Mouse (Mus musculus): ENCODE data around the gene Tmem135. TPM values are rescaled to one million over a fixed set of nuclear protein-coding genes. Genes with fewer than 3 reads are reported as not detected.

The Tmem135 gene
- total and polyA plus RNA-seq, 3 experiments, result 18.0 to 31.0 (median 30.0) TPM

- Histone ChIP-seq H3K9ac (ENCODE audit: insufficient read depth, low read depth) (no peak overlapping the region), H3K27me3 (replicated peaks) (no peaks in the 10 kb centered on the region), H3K4me1 (ENCODE audit: control insufficient read depth in 1 of 2, insufficient read depth in 2 of 2) (peaks cover 0 to 4% of the 10 kb centered on the region in 2 experiments; a peak in 1 of 4 replicates), H3K9me3 (replicated peaks; ENCODE audit: low read length) (no peaks in the 10 kb centered on the region), H3K36me3 (replicated peaks in 1 of 2; ENCODE audit: control insufficient read depth in 1 of 2, insufficient read depth in 1 of 2, low read length in 1 of 2) (no peaks in the 10 kb centered on the region), H3K4me3 (replicated peaks in 1 of 3; ENCODE audit: low read depth in 2 of 3, low read length in 2 of 3, poor library complexity in 1 of 3) (no peak overlapping the region), H3K79me2 (replicated peaks; ENCODE audit: control insufficient read depth, extremely low read depth, insufficient read depth, poor library complexity, severe bottlenecking) (no peaks in the 10 kb centered on the region), H3K27ac (ENCODE audit: insufficient read depth, low read depth) (no peak overlapping the region), H3K4me2 (ENCODE audit: insufficient read depth, low read depth, poor library complexity, severe bottlenecking) (no peak overlapping the region)
- dilution Hi-C loops (cut with MboI; ENCODE audit: extremely low pct_ligation_motif_present, extremely low pct_unique_long_range_greater_than_20kb, low sequenced_read_pairs) (no loop called here), in situ Hi-C loops (cut with MboI; ENCODE audit: low pct_ligation_motif_present, low pct_unique_long_range_greater_than_20kb, low sequenced_read_pairs) (no loop called here)
- TF ChIP-seq USF2 (conservative IDR thresholded peaks at IDR 0.05; ENCODE audit: low read depth, low read length), result no peak
- no peak for TF ChIP-seq PAX5 (IDR thresholded peaks at IDR 0.05; ENCODE audit: low read length)
- TF ChIP-seq CTCF (conservative IDR thresholded peaks at IDR 0.05 in 1 of 2, IDR thresholded peaks at IDR 0.05 in 1 of 2; ENCODE audit: low read depth in 2 of 2, low read length in 2 of 2), result no peak
- no peak for TF ChIP-seq HCFC1 (IDR thresholded peaks at IDR 0.05; ENCODE audit: low read depth, low read length)
- TF ChIP-seq USF1 (IDR thresholded peaks at IDR 0.05; ENCODE audit: low read depth, low read length), result no peak
- TF ChIP-seq MAX (IDR thresholded peaks at IDR 0.05; ENCODE audit: low read length), result no peak
- TF ChIP-seq CHD1 (IDR thresholded peaks at IDR 0.05; ENCODE audit: low read depth, low read length), result no peak
- no peak for TF ChIP-seq POLR2AphosphoS2 (IDR thresholded peaks at IDR 0.05; ENCODE audit: low read depth, low read length)
- TF ChIP-seq CHD2 (IDR thresholded peaks at IDR 0.05; ENCODE audit: low read length), result no peak
- no peak for TF ChIP-seq E2F4 (IDR thresholded peaks at IDR 0.05; ENCODE audit: insufficient replicate concordance, low read depth, low read length)
- no peak for TF ChIP-seq RCOR1 (conservative IDR thresholded peaks at IDR 0.05; ENCODE audit: low read depth, low read length)
- TF ChIP-seq JUND (conservative IDR thresholded peaks at IDR 0.05; ENCODE audit: low read depth, low read length), result no peak
- DNase-seq (ENCODE audit: extremely low read depth), result no peak
These were observed 41.1 kb upstream of the Tmem135 start for GRCm38 (mm10) chr7:89445137-89445536.

GRCm38 (mm10) chr7:89442242-89442641 is 38.2 kb upstream of the Tmem135 start:
- in situ Hi-C loops (cut with MboI; ENCODE audit: low pct_ligation_motif_present, low pct_unique_long_range_greater_than_20kb, low sequenced_read_pairs), result no loop called here
- H3K4me1 ChIP-seq (ENCODE audit: control insufficient read depth in 1 of 2, insufficient read depth in 2 of 2), result peaks cover 0 to 4% of the 10 kb centered on the region in 2 experiments; a peak in 1 of 4 replicates
- dilution Hi-C loops (cut with MboI; ENCODE audit: extremely low pct_ligation_motif_present, extremely low pct_unique_long_range_greater_than_20kb, low sequenced_read_pairs), result no loop called here

More at GRCm38 (mm10) chr7:89442242-89442641, 38.2 kb upstream of the Tmem135 start:
- Histone ChIP-seq H3K4me3 (replicated peaks in 1 of 3; ENCODE audit: low read depth in 2 of 3, low read length in 2 of 3, poor library complexity in 1 of 3) (no peak overlapping the region), H3K27me3 (replicated peaks) (no peaks in the 10 kb centered on the region), H3K9me3 (replicated peaks; ENCODE audit: low read length) (no peaks in the 10 kb centered on the region), H3K36me3 (replicated peaks in 1 of 2; ENCODE audit: control insufficient read depth in 1 of 2, insufficient read depth in 1 of 2, low read length in 1 of 2) (no peaks in the 10 kb centered on the region), H3K9ac (ENCODE audit: insufficient read depth, low read depth) (no peak overlapping the region), H3K27ac (ENCODE audit: insufficient read depth, low read depth) (no peak overlapping the region), H3K4me2 (ENCODE audit: insufficient read depth, low read depth, poor library complexity, severe bottlenecking) (no peak overlapping the region), H3K79me2 (replicated peaks; ENCODE audit: control insufficient read depth, extremely low read depth, insufficient read depth, poor library complexity, severe bottlenecking) (no peaks in the 10 kb centered on the region)
- no peak for DNase-seq (ENCODE audit: extremely low read depth)
- TF ChIP-seq PAX5 (IDR thresholded peaks at IDR 0.05; ENCODE audit: low read length), result no peak
- TF ChIP-seq GABPA (IDR thresholded peaks at IDR 0.05; ENCODE audit: insufficient replicate concordance, low read depth, low read length), result no peak
- no peak for TF ChIP-seq USF2 (conservative IDR thresholded peaks at IDR 0.05; ENCODE audit: low read depth, low read length)
- TF ChIP-seq MXI1 (IDR thresholded peaks at IDR 0.05; ENCODE audit: low read depth, low read length), result no peak
- TF ChIP-seq UBTF (IDR thresholded peaks at IDR 0.05; ENCODE audit: low read depth, low read length), result no peak
- no peak for TF ChIP-seq ZMIZ1 (IDR thresholded peaks at IDR 0.05; ENCODE audit: low read depth, low read length)
- no peak for TF ChIP-seq ETS1 (conservative IDR thresholded peaks at IDR 0.05; ENCODE audit: low read depth, low read length)
- TF ChIP-seq SMC3 (IDR thresholded peaks at IDR 0.05; ENCODE audit: low read depth, low read length), result no peak
- no peak for TF ChIP-seq CTCF (conservative IDR thresholded peaks at IDR 0.05 in 1 of 2, IDR thresholded peaks at IDR 0.05 in 1 of 2; ENCODE audit: low read depth in 2 of 2, low read length in 2 of 2)
- no peak for TF ChIP-seq NRF1 (IDR thresholded peaks at IDR 0.05; ENCODE audit: low read depth, low read length)
- TF ChIP-seq MAX (IDR thresholded peaks at IDR 0.05; ENCODE audit: low read length), result no peak
- TF ChIP-seq JUN (IDR thresholded peaks at IDR 0.05; ENCODE audit: insufficient read depth, low read depth, low read length), result no peak
- TF ChIP-seq MYC (IDR thresholded peaks at IDR 0.05; ENCODE audit: low read depth, low read length), result no peak

Data from CH12.LX (cell line).